Mouse (Mus musculus): ENCODE results near the gene Armh1. TPM values are rescaled to one million over a fixed set of nuclear protein-coding genes. Genes with fewer than 3 reads are reported as not detected.

The Armh1 gene
- polyA plus RNA-seq (2012; rRNA removed), result 0.02 TPM in 2 replicates

GRCm38 (mm10) chr4:117251801-117252316, at the start of gene Armh1, which contains the start of gene Tmem53:
Gene Armh1, minus strand, starts transcription at chr4:117252125.
Gene Tmem53, plus strand, starts transcription at chr4:117251951.

GRCm38 (mm10) chr4:117181863-117182758, 69.8 kb downstream of the Armh1 start, which contains the start of gene Kif2c:
Gene Kif2c, minus strand, starts transcription at chr4:117182639.

Other genes starting within 250 kb of the Armh1 start
- gene Eif2b3, start 232.7 kb downstream of the Armh1 start, polyA plus RNA-seq (2012; rRNA removed), result 17.6 and 18.6 TPM in 2 replicates
- 0.60 and 0.64 TPM in 2 replicates for gene Ptch2, start 156.1 kb downstream of the Armh1 start, polyA plus RNA-seq (2012; rRNA removed)
- 3.0 and 3.3 TPM in 2 replicates for gene Btbd19, start 126.4 kb downstream of the Armh1 start, polyA plus RNA-seq (2012; rRNA removed)
- gene Tctex1d4, start 125.3 kb downstream of the Armh1 start, polyA plus RNA-seq (2012; rRNA removed), result 0.06 TPM in 2 replicates
- gene Plk3, start 118.2 kb downstream of the Armh1 start, polyA plus RNA-seq (2012; rRNA removed), result 1.8 and 1.9 TPM in 2 replicates
- gene Rps8, start 95.9 kb downstream of the Armh1 start, polyA plus RNA-seq (2012; rRNA removed), result 973 and 1,046 TPM in 2 replicates
- gene Kif2c, start 69.5 kb downstream of the Armh1 start, polyA plus RNA-seq (2012; rRNA removed), result 18.9 and 21.5 TPM in 2 replicates
- 2.6 TPM in 2 replicates for gene Tmem53, start 174 bp downstream of the Armh1 start, polyA plus RNA-seq (2012; rRNA removed)
- gene Rnf220, start 244.9 kb upstream of the Armh1 start, polyA plus RNA-seq (2012; rRNA removed), result 31.7 and 32.5 TPM in 2 replicates

Data from liver, embryonic 14 days (tissue).